Mouse (Mus musculus) splenic B cell, adult 2 months (primary cell): ENCODE measurements at regions not wholly inside any gene's neighbourhood (a gene's known extent, or its start where the extent isn't known, plus 50 kb on each side); places are given as distances from the start of the nearest gene placed in this dataset.
A peak's percentile ranks its signal among the peaks of the same experiment; 100 is the strongest.

ENCODE experiments used
- DNase-seq: peaks from one replicate; pipeline ENCODE4 v3.0.0-alpha.2; 2011; ENCODE audit warnings: low read depth, low spot score
- H3K27me3 ChIP-seq: 2 replicates; pipeline ENCODE4 v1.6.1; 2012; ENCODE audit warnings: mild to moderate bottlenecking, low read length, moderate library complexity, mixed read lengths; ENCODE audit not compliant: control insufficient read depth, poor library complexity, insufficient read depth, severe bottlenecking
- H3K36me3 ChIP-seq: 2 replicates; pipeline ENCODE4 v1.6.1; 2012; ENCODE audit warnings: mild to moderate bottlenecking, low read length, moderate library complexity, mixed read lengths; ENCODE audit not compliant: control insufficient read depth, poor library complexity, insufficient read depth, severe bottlenecking

DNA sequence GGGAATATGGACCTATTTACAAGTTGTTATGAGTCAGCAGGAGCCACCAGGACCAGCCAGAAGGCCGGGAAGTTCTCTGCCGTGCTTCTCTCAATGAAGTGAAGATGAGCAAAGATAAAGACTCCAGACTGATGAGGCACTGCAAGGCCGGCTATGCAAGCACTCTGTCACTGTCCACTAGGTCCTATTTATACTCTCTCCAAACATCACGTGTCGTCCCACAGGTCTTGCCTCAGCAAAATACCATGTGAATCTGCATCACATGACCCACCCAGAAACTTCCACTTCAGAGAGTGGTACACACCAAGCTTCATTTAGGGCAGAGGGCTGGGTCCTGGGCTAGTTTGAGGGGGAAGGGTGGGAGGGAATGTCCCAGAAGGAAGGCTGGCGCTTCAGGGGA lies 172.3 kb downstream of the Glrx3 start:
- Histone ChIP-seq H3K36me3 (no peaks in the 10 kb centered on the region), H3K27me3 (no peaks in the 10 kb centered on the region)
- peak; percentile 39 for DNase-seq

- DNase-seq, result no peak
- no peaks in the 10 kb centered on the region for H3K36me3 ChIP-seq
- no peaks in the 10 kb centered on the region for H3K27me3 ChIP-seq
Observed at GRCm38 (mm10) chr7:137611363-137611762, 173.9 kb downstream of the Glrx3 start.

GRCm38 (mm10) chr7:137611891-137612522 lies 174.6 kb downstream of the Glrx3 start:
- DNase-seq, result no peak
- Histone ChIP-seq H3K36me3 (no peaks in the 10 kb centered on the region), H3K27me3 (no peaks in the 10 kb centered on the region)

DNA sequence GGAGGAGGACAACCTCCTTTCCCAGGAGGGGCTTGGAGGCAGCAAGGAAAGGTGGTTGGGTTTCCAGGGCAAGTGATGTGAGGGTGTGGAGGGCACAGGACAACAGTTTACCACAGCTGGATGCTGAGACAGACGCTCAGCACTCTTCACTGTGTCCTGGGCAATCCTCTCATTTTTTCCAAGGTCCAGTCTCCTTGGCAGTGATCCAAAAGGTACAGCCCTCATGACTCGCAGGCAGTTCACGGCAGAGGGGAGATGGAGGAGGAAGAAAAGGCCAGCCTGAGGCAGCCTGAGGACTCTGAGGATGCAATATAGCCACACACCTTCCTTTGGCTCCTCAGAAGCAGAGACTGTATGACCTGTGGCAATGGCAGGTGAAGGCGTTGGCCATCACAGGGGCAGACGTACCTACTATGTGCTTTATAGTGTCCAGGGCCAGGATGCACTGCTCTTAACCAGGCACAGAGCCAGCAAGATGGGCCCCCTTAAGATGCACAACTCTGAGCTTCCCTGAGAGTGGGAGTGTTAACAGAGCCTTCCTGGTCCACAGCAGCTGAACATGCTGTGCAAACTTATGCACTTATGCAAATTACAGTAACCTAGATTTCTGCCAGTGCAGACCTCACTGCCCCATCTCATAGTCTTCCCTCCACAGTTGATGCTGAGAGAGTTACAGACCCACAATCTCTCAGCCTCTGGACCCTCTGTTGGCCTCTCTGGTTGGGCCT lies 181.2 kb downstream of the Glrx3 start:
- no peaks in the 10 kb centered on the region for H3K36me3 ChIP-seq
- DNase-seq, result no peak
- H3K27me3 ChIP-seq, result no peaks in the 10 kb centered on the region

DNA sequence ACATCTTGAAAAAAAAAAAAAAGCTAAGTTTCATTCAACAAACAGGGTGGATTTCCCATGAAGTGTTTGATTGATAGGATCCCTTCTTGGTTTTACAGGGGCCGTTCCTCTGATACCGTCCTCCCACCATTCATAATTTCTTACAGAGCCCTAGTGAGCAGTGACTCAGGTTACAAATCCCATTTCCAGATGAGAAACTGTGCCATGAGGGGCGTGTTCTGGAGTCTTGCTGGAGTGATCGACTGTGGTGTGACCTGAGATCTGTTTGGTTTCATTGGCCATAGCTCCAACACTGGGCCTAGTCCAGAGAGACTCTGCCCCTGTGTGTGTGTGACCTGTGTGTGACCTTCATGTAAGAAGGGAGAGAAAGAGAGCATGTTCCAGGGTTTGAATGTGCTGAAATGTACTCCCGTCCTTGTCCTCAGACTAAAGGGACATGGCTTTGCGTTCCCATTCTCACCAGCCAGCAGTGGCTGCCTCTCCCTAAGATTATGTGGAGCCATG lies 181.9 kb downstream of the Glrx3 start:
- H3K27me3 ChIP-seq, result no peaks in the 10 kb centered on the region
- DNase-seq, result no peak
- no peaks in the 10 kb centered on the region for H3K36me3 ChIP-seq

DNA sequence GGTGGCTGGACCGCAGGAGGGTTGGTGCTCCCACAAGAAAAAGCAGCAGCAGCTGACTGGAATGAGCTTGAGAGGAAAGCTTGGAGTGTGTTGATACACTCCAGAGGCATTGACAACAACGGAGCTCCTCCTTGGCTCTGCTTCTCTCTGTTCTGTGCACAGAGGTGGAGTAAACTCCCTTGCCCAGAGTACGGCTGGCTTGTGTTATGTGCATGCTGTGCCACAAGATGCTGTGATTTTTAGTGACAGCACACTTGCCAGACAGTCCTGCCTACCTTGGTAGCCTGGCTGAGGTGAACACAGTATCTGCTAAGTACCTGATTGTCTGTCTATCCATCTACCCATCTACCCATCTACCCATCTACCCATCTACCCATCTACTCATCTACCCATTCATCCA lies 190.9 kb downstream of the Glrx3 start:
- no peaks in the 10 kb centered on the region for H3K36me3 ChIP-seq
- DNase-seq, result no peak

DNA sequence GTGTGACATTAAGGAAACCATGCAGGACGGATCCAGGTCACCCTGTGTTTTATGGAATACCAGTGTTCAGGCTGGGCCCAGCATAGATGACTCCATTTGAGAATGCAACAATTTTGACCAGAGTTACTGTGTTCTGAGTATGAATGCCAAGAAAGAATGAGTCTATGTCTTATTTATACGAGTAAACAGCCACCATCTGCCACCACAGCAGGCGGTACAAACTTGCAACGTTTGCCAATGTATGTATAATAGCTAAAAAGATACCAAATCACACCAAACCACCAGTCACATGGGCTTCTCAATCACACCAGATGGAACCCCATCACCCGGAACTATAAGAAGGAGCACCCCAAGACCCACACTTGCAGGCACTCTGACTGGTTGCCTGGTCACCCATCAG lies 192.1 kb downstream of the Glrx3 start:
- no peaks in the 10 kb centered on the region for H3K36me3 ChIP-seq
- H3K27me3 ChIP-seq, result no peaks in the 10 kb centered on the region
- DNase-seq, result no peak

More for the DNA sequence above, 190.9 kb downstream of the Glrx3 start:
- no peaks in the 10 kb centered on the region for H3K27me3 ChIP-seq

DNA sequence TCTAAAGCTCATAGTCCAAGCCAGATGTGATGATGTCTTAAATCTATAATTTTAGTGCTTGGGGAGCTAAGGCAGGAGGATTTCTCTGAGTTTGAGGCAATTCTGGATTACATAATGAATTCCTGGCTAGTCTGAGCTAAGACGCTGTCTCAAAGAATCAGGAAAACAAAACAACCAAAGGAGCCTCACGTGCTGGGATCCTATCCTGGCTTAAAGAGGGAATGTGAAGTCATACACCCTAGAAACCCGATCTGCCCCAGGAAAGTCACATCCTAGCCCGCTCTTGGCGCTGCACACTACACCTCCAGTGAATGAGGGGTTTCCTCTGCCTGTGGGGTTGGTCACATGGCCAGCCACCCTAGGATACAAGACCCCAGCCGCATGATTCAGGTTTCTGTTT lies 211.2 kb downstream of the Glrx3 start:
- Histone ChIP-seq H3K36me3 (no peaks in the 10 kb centered on the region), H3K27me3 (no peaks in the 10 kb centered on the region)
- DNase-seq, result no peak

DNA sequence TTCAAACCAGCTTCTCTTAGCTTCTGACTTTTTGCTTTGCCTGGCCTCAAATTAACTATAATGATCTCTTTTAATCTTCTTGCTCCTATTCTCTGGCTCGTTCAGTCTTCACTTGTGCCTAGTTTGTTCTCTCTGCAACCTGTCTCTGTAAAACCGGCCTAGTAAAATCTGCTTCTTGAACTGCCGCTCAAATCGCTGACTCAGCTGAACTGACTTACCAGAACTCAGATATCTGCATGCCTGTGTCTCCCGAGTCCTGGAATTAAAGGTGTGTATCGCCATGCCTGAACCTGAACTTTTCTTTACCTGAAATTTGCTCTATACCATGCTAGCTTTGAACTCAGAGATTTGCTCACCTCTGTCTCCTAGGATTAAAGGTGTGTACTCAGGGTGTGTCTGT lies 212.2 kb downstream of the Glrx3 start:
- Histone ChIP-seq H3K36me3 (no peaks in the 10 kb centered on the region), H3K27me3 (no peaks in the 10 kb centered on the region)
- DNase-seq, result no peak

DNA sequence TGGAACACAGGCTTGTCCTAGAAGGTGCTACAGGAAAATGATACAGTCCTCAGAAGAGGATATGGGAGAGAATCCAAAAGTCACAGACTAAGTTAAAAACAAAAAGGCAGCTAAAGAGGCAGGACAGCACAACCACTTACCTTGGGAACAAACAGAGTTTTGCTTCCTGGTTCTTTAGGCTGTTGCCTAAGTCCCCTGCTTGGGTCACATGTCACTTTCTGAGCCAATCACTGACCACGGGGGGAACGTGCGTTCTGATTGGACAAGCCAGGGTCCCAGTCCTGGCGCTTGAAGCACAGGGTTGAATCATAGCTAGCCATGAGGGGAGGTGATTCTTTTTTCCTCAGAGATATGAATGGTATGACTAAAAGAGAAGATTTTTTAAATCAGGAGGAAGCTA lies 216.4 kb downstream of the Glrx3 start:
- no peaks in the 10 kb centered on the region for H3K36me3 ChIP-seq
- DNase-seq, result no peak

DNA sequence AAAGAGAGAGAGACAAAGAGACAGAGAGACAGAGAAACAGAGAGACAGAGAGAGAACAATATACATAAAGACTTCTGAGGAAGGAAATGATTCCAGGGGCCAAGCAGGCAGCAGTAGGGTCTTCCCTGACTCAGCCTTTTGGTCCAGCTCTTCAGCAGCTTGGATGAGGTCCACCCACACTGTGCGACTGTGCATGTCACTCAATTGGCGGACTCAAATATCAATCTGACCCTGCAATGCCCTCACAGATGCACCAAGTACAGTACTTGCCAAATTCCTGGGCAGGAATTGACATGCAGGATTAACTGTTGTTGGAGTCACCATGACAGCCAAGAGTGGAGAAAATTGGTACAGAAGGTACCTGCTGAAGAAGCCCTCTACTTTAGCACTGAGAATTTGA lies 229.8 kb downstream of the Glrx3 start:
- DNase-seq, result no peak
- no peaks in the 10 kb centered on the region for H3K27me3 ChIP-seq
- no peaks in the 10 kb centered on the region for H3K36me3 ChIP-seq

More for the DNA sequence above, 216.4 kb downstream of the Glrx3 start:
- H3K27me3 ChIP-seq, result no peaks in the 10 kb centered on the region

GRCm38 (mm10) chr7:137671156-137671555 lies 233.7 kb downstream of the Glrx3 start:
- H3K27me3 ChIP-seq, result no peaks in the 10 kb centered on the region
- no peaks in the 10 kb centered on the region for H3K36me3 ChIP-seq

GRCm38 (mm10) chr7:137674596-137674995 lies 237.2 kb downstream of the Glrx3 start:
- Histone ChIP-seq H3K27me3 (no peaks in the 10 kb centered on the region), H3K36me3 (no peaks in the 10 kb centered on the region)
- DNase-seq, result no peak

More at GRCm38 (mm10) chr7:137671156-137671555, 233.7 kb downstream of the Glrx3 start:
- DNase-seq, result no peak

DNA sequence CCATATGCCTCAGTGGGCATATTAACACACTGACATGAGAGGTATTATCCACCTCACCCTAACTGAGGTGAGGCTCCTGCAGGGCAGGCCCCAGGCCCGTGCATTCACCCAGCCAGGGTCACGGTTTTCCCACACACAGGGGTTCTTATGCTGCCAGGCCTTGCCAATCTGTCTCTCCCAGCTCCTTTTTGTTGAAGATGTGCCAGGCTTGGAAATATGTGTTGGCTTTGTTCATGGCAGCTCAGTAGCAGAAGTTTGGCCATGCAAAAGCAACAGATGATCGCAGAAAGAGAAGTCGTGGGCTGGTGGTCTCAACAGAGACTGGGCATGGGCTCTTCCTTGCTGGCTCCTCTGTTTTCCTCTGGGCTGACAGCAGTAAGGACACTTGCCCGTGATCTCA lies 238.0 kb downstream of the Glrx3 start:
- no peaks in the 10 kb centered on the region for H3K27me3 ChIP-seq
- no peak for DNase-seq
- no peaks in the 10 kb centered on the region for H3K36me3 ChIP-seq

DNA sequence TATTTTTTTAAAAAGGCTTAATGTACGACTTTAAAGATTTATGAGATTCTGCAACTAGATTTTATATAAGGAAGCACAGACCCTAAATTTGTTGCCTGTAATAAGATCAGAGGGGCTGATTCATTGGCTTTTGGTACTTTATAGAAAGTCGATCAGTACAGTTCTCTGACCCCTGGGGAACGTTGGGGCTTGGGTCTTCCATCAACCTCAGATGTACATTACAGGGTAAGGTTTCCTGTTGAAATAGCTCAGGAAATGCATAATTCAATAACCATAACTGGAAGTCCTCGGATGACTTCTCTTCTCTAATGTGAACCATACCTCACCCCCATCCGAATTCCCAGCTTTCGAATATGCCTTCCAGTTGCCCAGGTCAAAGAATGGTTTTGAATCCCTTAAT lies 247.4 kb downstream of the Glrx3 start:
- DNase-seq, result no peak
- H3K27me3 ChIP-seq, result no peaks in the 10 kb centered on the region
- no peaks in the 10 kb centered on the region for H3K36me3 ChIP-seq
